Mouse (Mus musculus) heart, adult 2 months (tissue): Measurements from ENCODE around the gene Apoa5. TPM values are rescaled to one million over a fixed set of nuclear protein-coding genes. Genes with fewer than 3 reads are reported as not detected.

Source experiments
- DNase-seq, 2 experiments: peaks; one replicate each; pipeline ENCODE4 v3.0.0; 2021
- H3K27ac ChIP-seq: fragments of 200-600 bp; 2 replicates; pipeline ENCODE4 v1.8.1; 2022
- H3K27me3 ChIP-seq: fragments of 200-500 bp; 2 replicates; pipeline ENCODE4 v1.6.1; 2012; ENCODE audit warnings: mild to moderate bottlenecking, low read length, inconsistent platforms, mixed read lengths; ENCODE audit not compliant: control insufficient read depth, insufficient read depth
- H3K36me3 ChIP-seq: fragments of 200-500 bp; 2 replicates; pipeline ENCODE4 v1.6.1; 2012; ENCODE audit warnings: low read length, inconsistent platforms; ENCODE audit not compliant: control insufficient read depth, insufficient read depth
- H3K4me1 ChIP-seq: fragments of 200-500 bp; 2 replicates; pipeline ENCODE4 v1.6.1; 2011; ENCODE audit warnings: low read length; ENCODE audit not compliant: control insufficient read depth, insufficient read depth
- H3K4me3 ChIP-seq: fragments of 200-600 bp; 2 replicates; pipeline ENCODE4 v1.8.1; 2022
- H3K79me2 ChIP-seq: fragments of 200-500 bp; replicated peaks from 2 replicates; pipeline ENCODE4 v1.6.1; 2012; ENCODE audit warnings: mild to moderate bottlenecking, inconsistent platforms, low read length, moderate library complexity, mixed read lengths; ENCODE audit not compliant: control insufficient read depth, insufficient read depth
- H3K9ac ChIP-seq: fragments of 200-500 bp; 2 replicates; pipeline ENCODE4 v1.6.1; 2012; ENCODE audit warnings: low read depth, mild to moderate bottlenecking, control low read depth, inconsistent platforms, low read length, mixed read lengths
- CTCF ChIP-seq: fragments of 200-600 bp; IDR thresholded peaks from 2 replicates; pipeline ENCODE4 v1.8.1; 2022; ENCODE audit warnings: antibody characterized with exemption, mild to moderate bottlenecking, moderate library complexity
- EP300 ChIP-seq: fragments of 200-500 bp; IDR thresholded peaks from 2 replicates; pipeline ENCODE4 v1.6.1; 2011; ENCODE audit warnings: low read depth, low read length, control low read depth; ENCODE audit not compliant: insufficient read depth
- POLR2A ChIP-seq: fragments of 200-500 bp; IDR thresholded peaks from 2 replicates; pipeline ENCODE4 v1.6.1; 2011; ENCODE audit warnings: mild to moderate bottlenecking, low read depth, low read length, control low read depth; ENCODE audit not compliant: insufficient read depth
- WGBS: fragments of 180-500 bp; shearing (Covaris S2); methylation state at CpG from one replicate; pipeline ENCODE4 v1.1.7; 2018; 5-methylcytosine and 5-hydroxymethylcytosine counted together
- intact Hi-C: fragments of 180-260 bp; cut with DNase I; formaldehyde crosslinking; loops from one replicate; pipeline ENCODE4 v1.15.1; 2025
- polyA plus RNA-seq: library from polyadenylated mRNA; depleted of rRNA; stranded (reverse); fragments of >200 nt; gene quantifications from 2 replicates; pipeline ENCODE4 v1.2.3, GENCODE M21; 2012
- total RNA-seq, 2 experiments: library from RNA; stranded (reverse); gene quantifications; 2 replicates each; pipeline ENCODE4 v1.2.3; 2021

Gene Apoa5
- total and polyA plus RNA-seq, 3 experiments: not detected

DNA sequence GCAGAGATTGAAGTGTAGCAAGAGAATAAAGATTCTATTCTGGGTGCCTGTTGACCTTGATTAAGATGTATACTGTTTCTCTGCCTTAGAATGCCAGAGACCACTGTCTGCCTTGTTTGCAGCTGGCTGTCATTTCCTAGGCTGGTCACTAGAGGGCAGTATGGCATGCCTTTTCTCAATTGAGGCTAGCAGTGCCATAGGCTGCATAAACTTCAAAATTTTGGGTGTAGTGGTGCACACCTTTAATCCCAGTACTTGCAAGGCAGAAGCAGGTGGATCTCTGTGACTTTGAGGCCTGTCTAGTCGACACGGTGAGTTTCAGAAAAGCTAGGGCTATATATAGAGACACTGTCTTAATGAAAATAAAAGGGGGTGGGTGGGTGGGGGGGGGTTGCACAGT is 33.7 kb downstream of the Apoa5 start:
- no peak overlapping the region for H3K27ac ChIP-seq
- H3K9ac ChIP-seq: no peak overlapping the region
- H3K36me3 ChIP-seq: no peaks in the 10 kb centered on the region; the same call in 1 of the 2 replicates
- intact Hi-C loops: loop anchor here (1.0 kb wide), 1 partner anchor 12 kb away; no protein-coding TSS in a partner anchor
- no peak overlapping the region for H3K4me3 ChIP-seq
- TF ChIP-seq POLR2A (no peak), CTCF (peak; percentile 97), EP300 (0 out of 2 replicates have a peak, but pooled peaks have one; percentile 43)
- H3K79me2 ChIP-seq: no peaks in the 10 kb centered on the region
- no peaks in the 10 kb centered on the region for H3K27me3 ChIP-seq
- WGBS: 3% methylated on average over 2 of the region's 2 CpGs
- DNase-seq: peak; percentile 20 to 39
- H3K4me1 ChIP-seq: no peaks in the 10 kb centered on the region

DNA sequence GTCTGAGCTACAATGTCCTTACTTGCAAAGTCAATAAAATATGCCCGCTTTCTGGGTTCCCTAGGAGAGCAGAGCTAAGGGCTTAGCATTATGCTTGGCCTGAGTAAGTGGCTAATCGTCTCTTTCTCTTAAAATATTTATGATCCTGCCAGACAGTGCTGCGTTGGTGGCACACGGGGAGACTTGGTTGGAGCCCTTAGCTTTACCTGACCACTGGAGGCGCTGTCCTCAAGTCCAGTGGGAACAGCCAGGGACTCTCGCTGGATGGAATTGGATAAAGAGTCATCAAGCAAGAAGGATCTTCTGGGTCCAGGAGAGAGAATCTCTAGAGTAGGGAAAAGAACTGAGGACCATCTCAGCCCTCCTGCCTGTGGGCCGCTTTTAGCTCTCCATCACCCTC is 40.7 kb downstream of the Apoa5 start:
- H3K9ac ChIP-seq: no peak overlapping the region
- H3K4me1 ChIP-seq: no peaks in the 10 kb centered on the region
- TF ChIP-seq CTCF (peak; percentile 49), POLR2A (no peak), EP300 (no peak)
- DNase-seq: no peak
- no peaks in the 10 kb centered on the region for H3K79me2 ChIP-seq
- WGBS: 18% methylated on average over 7 of the region's 7 CpGs
- no peak overlapping the region for H3K27ac ChIP-seq
- intact Hi-C loops: no loop called here
- no peaks in the 10 kb centered on the region for H3K27me3 ChIP-seq
- no peak overlapping the region for H3K4me3 ChIP-seq
- no peaks in the 10 kb centered on the region for H3K36me3 ChIP-seq

DNA sequence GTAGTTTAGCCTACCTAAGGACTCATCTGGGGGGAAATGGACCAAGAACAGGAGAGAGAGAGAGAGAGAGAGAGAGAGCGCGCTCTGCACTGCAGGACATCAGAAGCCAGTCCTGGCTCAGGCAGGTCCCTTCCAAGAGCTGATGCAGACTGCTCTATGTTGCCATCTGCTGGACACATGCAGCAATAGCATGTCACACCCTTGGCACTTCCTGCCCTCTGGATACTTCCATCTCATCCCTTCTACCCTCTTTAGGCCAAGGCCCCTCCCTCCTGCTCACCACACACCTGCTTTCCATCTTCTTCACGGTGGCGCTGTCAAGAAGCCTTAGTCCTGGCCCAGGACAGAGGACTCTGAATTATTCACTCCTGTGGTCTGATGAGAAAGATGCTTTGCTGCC is 46.1 kb downstream of the Apoa5 start:
- intact Hi-C loops: loop anchor here (1.0 kb wide), 2 partner anchors 12 to 311 kb away; no protein-coding TSS in a partner anchor
- TF ChIP-seq EP300 (0 out of 2 replicates have a peak, but pooled peaks have one; percentile 56), CTCF (peak; percentile 97), POLR2A (no peak)
- DNase-seq: peak; percentile 58 to 70

DNA sequence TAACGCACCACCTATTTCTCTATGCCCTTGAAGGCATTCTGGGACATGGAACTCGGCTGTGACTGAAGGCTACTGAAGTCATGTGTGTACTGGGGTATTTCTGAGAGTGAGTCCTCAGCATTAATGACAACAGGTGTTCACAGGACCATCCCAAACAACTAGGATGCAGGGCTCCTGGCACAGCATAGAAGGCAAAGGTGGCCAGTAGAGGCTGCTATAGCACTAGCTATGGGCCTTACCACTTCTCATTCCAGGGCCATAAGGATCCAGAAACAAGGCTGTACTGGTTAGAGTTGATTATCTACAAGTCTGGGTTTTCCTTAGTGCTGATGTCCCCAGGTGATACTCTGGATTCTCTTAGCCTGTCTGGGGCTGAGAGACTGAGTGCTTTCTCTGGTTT is 46.5 kb downstream of the Apoa5 start:
- 37% methylated on average over 2 of the region's 2 CpGs for WGBS
- Histone ChIP-seq H3K36me3 (no peaks in the 10 kb centered on the region), H3K4me1 (no peaks in the 10 kb centered on the region), H3K27ac (no peak overlapping the region), H3K9ac (no peak overlapping the region), H3K79me2 (no peaks in the 10 kb centered on the region), H3K27me3 (no peaks in the 10 kb centered on the region), H3K4me3 (no peak overlapping the region)
- no peak for DNase-seq
- no peak for TF ChIP-seq EP300
- TF ChIP-seq POLR2A: no peak
- no peak for TF ChIP-seq CTCF
- intact Hi-C loops: loop anchor here (1.0 kb wide), 2 partner anchors 13 to 312 kb away; no protein-coding TSS in a partner anchor

More for the DNA sequence above, 46.1 kb downstream of the Apoa5 start:
- no peak overlapping the region for H3K9ac ChIP-seq
- no peaks in the 10 kb centered on the region for H3K27me3 ChIP-seq
- no peak overlapping the region for H3K27ac ChIP-seq
- H3K4me3 ChIP-seq: no peak overlapping the region
- no peaks in the 10 kb centered on the region for H3K36me3 ChIP-seq
- no peaks in the 10 kb centered on the region for H3K79me2 ChIP-seq
- no peaks in the 10 kb centered on the region for H3K4me1 ChIP-seq
- WGBS: 8% methylated on average over 4 of the region's 4 CpGs

DNA sequence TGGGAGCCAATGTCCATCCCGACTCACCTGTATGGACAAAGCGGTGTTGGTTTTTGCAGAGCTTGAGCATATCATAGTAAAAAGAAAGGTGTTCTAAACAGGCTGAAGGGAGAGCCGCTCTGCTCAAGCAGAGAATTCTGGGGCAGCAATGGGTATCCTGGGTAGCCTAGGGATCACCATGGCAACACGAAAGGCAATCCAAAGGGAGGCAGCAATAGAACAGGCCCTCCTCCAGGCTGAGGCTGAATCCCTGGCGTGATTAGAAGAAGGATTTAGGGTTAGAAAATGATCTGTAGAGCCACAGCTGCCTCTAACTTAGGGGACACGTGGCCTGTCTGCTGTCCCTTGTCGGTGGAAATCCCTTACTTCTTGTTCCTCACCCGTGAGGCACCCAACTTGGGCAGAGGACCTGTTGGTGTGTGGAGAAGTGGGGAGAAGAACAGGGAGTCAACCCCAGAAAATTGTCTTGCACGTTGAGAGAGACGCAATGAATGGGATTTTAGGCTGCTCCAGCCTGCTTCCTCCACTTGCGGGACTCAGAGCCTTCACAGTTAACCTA is 47.5 kb downstream of the Apoa5 start:
- Histone ChIP-seq H3K36me3 (no peaks in the 10 kb centered on the region), H3K27me3 (no peaks in the 10 kb centered on the region), H3K9ac (no peak overlapping the region), H3K79me2 (no peaks in the 10 kb centered on the region), H3K4me3 (no peak overlapping the region), H3K4me1 (no peaks in the 10 kb centered on the region), H3K27ac (no peak overlapping the region)
- WGBS: 59% methylated on average over 11 of the region's 11 CpGs
- DNase-seq: no peak
- intact Hi-C loops: no loop called here
- no peak for TF ChIP-seq EP300
- TF ChIP-seq CTCF: no peak
- no peak for TF ChIP-seq POLR2A

DNA sequence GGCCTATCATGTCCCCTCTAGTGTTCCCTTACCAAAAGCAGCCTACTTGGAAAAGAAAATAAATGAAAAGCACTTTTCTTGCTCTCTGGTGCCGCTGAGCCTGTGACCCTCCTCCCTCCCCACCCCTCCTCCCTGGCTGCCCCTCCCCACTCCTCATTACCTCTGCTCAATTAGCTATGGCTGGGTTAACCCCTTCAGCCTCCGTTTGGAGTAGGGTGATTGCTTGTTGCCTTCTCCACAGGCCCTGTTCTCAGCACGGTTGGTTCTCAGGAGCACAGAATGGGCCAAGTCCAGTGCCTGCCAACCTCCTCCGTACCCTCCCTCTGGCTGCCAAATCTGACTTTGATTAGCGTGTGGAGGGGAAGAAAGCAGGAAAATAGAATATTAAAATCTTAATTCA is 48.0 kb downstream of the Apoa5 start:
- H3K9ac ChIP-seq: no peak overlapping the region
- TF ChIP-seq POLR2A (no peak), CTCF (no peak), EP300 (no peak)
- H3K79me2 ChIP-seq: no peaks in the 10 kb centered on the region
- no peaks in the 10 kb centered on the region for H3K4me1 ChIP-seq
- 26% methylated on average over 5 of the region's 5 CpGs for WGBS
- intact Hi-C loops: no loop called here
- DNase-seq: no peak
- no peak overlapping the region for H3K4me3 ChIP-seq
- H3K27me3 ChIP-seq: no peaks in the 10 kb centered on the region
- no peaks in the 10 kb centered on the region for H3K36me3 ChIP-seq
- H3K27ac ChIP-seq: no peak overlapping the region
